Comparison of ENCODE assay signal across 9 mouse cellular contexts in the genomic region with DNA sequence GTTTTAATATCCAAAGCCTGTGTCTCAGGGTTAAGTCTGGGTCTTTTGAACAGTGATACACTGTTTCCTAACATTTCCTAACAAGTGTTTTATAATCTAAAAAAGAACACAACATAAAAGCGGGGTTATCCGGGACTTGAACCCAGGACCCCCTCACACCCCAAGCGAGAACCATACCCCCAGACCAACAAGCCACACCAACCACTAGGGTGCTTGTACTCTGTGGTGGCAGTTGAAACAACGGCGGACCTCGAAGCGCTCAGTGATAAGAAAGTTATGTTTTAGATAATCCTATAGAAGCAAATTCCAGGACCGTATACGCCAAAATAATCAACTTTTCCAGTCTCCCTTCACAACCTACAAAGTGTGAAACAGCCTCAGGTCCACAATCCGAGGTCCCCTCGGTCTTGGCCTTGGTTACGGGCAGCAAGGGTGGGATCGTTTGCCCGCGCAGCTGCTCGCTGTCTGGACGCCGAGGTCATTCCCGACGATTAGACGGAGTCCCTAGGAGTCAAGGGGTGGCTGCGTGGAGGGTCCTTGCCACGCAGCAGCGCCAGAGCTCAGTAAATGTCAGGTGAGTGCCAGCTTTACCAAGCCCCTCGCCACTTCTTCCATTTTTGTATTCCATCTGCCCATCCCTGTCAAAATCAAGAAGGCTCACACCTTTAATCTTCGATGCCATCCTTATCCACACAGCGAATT. TPM values are rescaled to one million over a fixed set of nuclear protein-coding genes. Genes with fewer than 3 reads are reported as not detected.
DNase-seq lines count a peak whose midpoint lies in the region; ATAC-seq and TF ChIP-seq lines count a peak whose summit lies in the region.
"Had no signal": no experiment of that assay in that cellular context is flagged by ENCODE, and none has a peak within 500 bp of the region (broad histone marks: within the 10 kb centered on the region; RNA-seq: fewer than 3 reads in every experiment).

No protein-coding gene starts in this region.

- no peak overlapping the region for H3ac ChIP-seq in myocyte (ENCODE audit: control insufficient read depth, insufficient read length)

- peak overlapping the region; percentile 55 for H3K4me2 ChIP-seq in heart, postnatal 0 days (ENCODE audit: low read depth, low read length)
- H3K4me2 ChIP-seq in hindbrain, postnatal 0 days (ENCODE audit: low read depth, low read length): peak overlapping the region; percentile 64
- peak overlapping the region; percentile 73 for H3K4me2 ChIP-seq in myocyte (ENCODE audit: low read depth)

- no peaks in the 10 kb centered on the region for H3K79me2 ChIP-seq in myocyte (ENCODE audit: control insufficient read depth, insufficient read depth)

- no peak for TF ChIP-seq EP300 in heart, postnatal 0 days (IDR thresholded peaks at IDR 0.05; ENCODE audit: low read depth)

- no peak for TF ChIP-seq CTCF in heart, postnatal 0 days (IDR thresholded peaks at IDR 0.05; ENCODE audit: low read depth)
- TF ChIP-seq CTCF in cortical plate, adult 2 months (IDR thresholded peaks at IDR 0.05; ENCODE audit: extremely low read depth, insufficient read depth, low read length): no peak
- TF ChIP-seq CTCF in hindbrain, postnatal 0 days (IDR thresholded peaks at IDR 0.05; ENCODE audit: low read depth): no peak

- no peak for ATAC-seq in heart, postnatal 0 days (ENCODE audit: insufficient read depth, low read depth)
- ATAC-seq in hindbrain, postnatal 0 days: no peak

- DNase-seq in heart, postnatal 0 days (ENCODE audit: low spot score): no peak
- no peak for DNase-seq in heart, adult 9 months (ENCODE audit: low spot score in 2 of 2)
- no peak for DNase-seq in hindbrain, postnatal 0 days (ENCODE audit: low spot score)
- no peak for DNase-seq in cerebellum, postnatal 14 days
- DNase-seq in frontal cortex, postnatal 14 days (ENCODE audit: low spot score in 2 of 2): no peak
- no peak for DNase-seq in cerebellum, adult 8-10 months

- no peak overlapping the region for H3K9ac ChIP-seq in heart, postnatal 0 days (replicated peaks; ENCODE audit: low read depth, low read length)
- H3K9ac ChIP-seq in hindbrain, postnatal 0 days (replicated peaks; ENCODE audit: low read length): no peak overlapping the region

- no peaks in the 10 kb centered on the region for H3K36me3 ChIP-seq in heart, postnatal 0 days (replicated peaks; ENCODE audit: control insufficient read depth, insufficient read depth, low read length)
- no peaks in the 10 kb centered on the region for H3K36me3 ChIP-seq in hindbrain, postnatal 0 days (ENCODE audit: insufficient read depth, low read length)
- H3K36me3 ChIP-seq in myocyte (ENCODE audit: control insufficient read depth, insufficient read depth): no peaks in the 10 kb centered on the region
- H3K36me3 ChIP-seq: G1E had no signal

- peaks cover 34% of the 10 kb centered on the region for H3K27me3 ChIP-seq in heart, postnatal 0 days (ENCODE audit: control insufficient read depth, insufficient read depth, low read length)
- H3K27me3 ChIP-seq in hindbrain, postnatal 0 days (ENCODE audit: insufficient read depth, low read length): peaks cover 14% of the 10 kb centered on the region; the same call in 1 of the 2 replicates
- no peaks in the 10 kb centered on the region for H3K27me3 ChIP-seq in myocyte (ENCODE audit: control insufficient read depth, insufficient read depth, insufficient read length)

- no peak for TF ChIP-seq POLR2A in cortical plate, adult 2 months (IDR thresholded peaks at IDR 0.05; ENCODE audit: extremely low read depth, insufficient read depth, low read length)
- TF ChIP-seq POLR2A in myocyte (IDR thresholded peaks at IDR 0.05; ENCODE audit: insufficient read length, low read depth): no peak

- 5% methylated on average over 27 of the region's 27 CpGs for WGBS in heart, postnatal 0 days
- WGBS in hindbrain, postnatal 0 days: 5% methylated on average over 27 of the region's 27 CpGs

- H3K4me1 ChIP-seq in heart, postnatal 0 days (ENCODE audit: control insufficient read depth, insufficient read depth): peaks cover 13% of the 10 kb centered on the region; the same call in 1 of the 2 replicates
- H3K4me1 ChIP-seq in cortical plate, adult 2 months (ENCODE audit: control insufficient read depth, insufficient read depth, low read length): peaks cover 2% of the 10 kb centered on the region; the same call in 1 of the 2 replicates
- H3K4me1 ChIP-seq in hindbrain, postnatal 0 days (ENCODE audit: insufficient read depth, low read length): no peaks in the 10 kb centered on the region

- H3K4me3 ChIP-seq in heart, postnatal 0 days (ENCODE audit: low read depth, low read length): peak overlapping the region; percentile 26
- H3K4me3 ChIP-seq in cortical plate, adult 2 months (ENCODE audit: insufficient read depth, low read length): peak overlapping the region; percentile 43; the same call in 1 of the 2 replicates
- peak overlapping the region; percentile 41 for H3K4me3 ChIP-seq in hindbrain, postnatal 0 days (ENCODE audit: low read length)
- H3K4me3 ChIP-seq in myocyte: peak overlapping the region; percentile 20

- H3K27ac ChIP-seq in heart, postnatal 0 days (ENCODE audit: low read depth): no peak overlapping the region
- no peak overlapping the region for H3K27ac ChIP-seq in cortical plate, adult 2 months (ENCODE audit: insufficient read depth, low read length)
- H3K27ac ChIP-seq in hindbrain, postnatal 0 days: no peak overlapping the region

- H3K9me3 ChIP-seq in heart, postnatal 0 days (replicated peaks; ENCODE audit: control insufficient read depth, low read length): no peaks in the 10 kb centered on the region
- H3K9me3 ChIP-seq in hindbrain, postnatal 0 days (ENCODE audit: low read length): no peaks in the 10 kb centered on the region
- H3K9me3 ChIP-seq: G1E had no signal

TF ChIP-seq in myocyte, 11 proteins besides CTCF, POLR2A, EP300 and RAD21:
- no peak for TF ChIP-seq TCF3 (IDR thresholded peaks at IDR 0.05; ENCODE audit: insufficient read length, low read depth)
- TF ChIP-seq USF1 (IDR thresholded peaks at IDR 0.05; ENCODE audit: low read depth): no peak
- TF ChIP-seq MYOD1 (IDR thresholded peaks at IDR 0.05; ENCODE audit: control insufficient read depth in 1 of 3, insufficient read length in 2 of 3, low read depth in 2 of 3): peak in 1 of 3 experiments; percentile 15
- no peak for TF ChIP-seq TCF12 (IDR thresholded peaks at IDR 0.05; ENCODE audit: insufficient read depth, poor library complexity, severe bottlenecking)
- peak in 2 of 3 experiments; percentile 10 to 36 for TF ChIP-seq MYOG (IDR thresholded peaks at IDR 0.05; ENCODE audit: control insufficient read depth in 1 of 3, insufficient read depth in 1 of 3, insufficient read length in 2 of 3, low read depth in 2 of 3)
- no peak for TF ChIP-seq E2F4 (IDR thresholded peaks at IDR 0.05; ENCODE audit: insufficient read depth)
- no peak for TF ChIP-seq CEBPB (IDR thresholded peaks at IDR 0.05; ENCODE audit: insufficient read depth, poor library complexity, severe bottlenecking)

RNA-seq across cellular contexts. Expression of a gene that starts 26.3 kb away (rescaled TPM):
- total RNA-seq in heart, postnatal 0 days (2014; rRNA removed; ENCODE audit: low replicate concordance): 12.6 and 21.4 TPM in 2 replicates
- polyA plus RNA-seq in heart, postnatal 0 days (2015; fragmentation: Nextera tagmentation; extraction: Ambion mirVana): 9.6 and 9.8 TPM in 2 replicates
- polyA plus RNA-seq in cortical plate, adult 2 months (2012; rRNA removed): 7.9 and 8.7 TPM in 2 replicates
- total RNA-seq in hindbrain, postnatal 0 days (2014; rRNA removed): 17.1 and 28.1 TPM in 2 replicates
- 9.4 and 10.3 TPM in 2 replicates for polyA plus RNA-seq in hindbrain, postnatal 0 days (2015; fragmentation: Nextera tagmentation; extraction: Ambion mirVana)
- 9.9 TPM for polyA plus RNA-seq in myocyte (2012; fragmentation: generic; extraction: Trizol)

RNA-seq across cellular contexts. Expression of a gene that starts 58.2 kb away (rescaled TPM):
- not detected in 2 replicates for total RNA-seq in heart, postnatal 0 days (2014; rRNA removed; ENCODE audit: low replicate concordance)
- polyA plus RNA-seq in heart, postnatal 0 days (2015; fragmentation: Nextera tagmentation; extraction: Ambion mirVana): not detected in 2 replicates
- polyA plus RNA-seq in cortical plate, adult 2 months (2012; rRNA removed): not detected in 2 replicates
- total RNA-seq in hindbrain, postnatal 0 days (2014; rRNA removed): not detected in 2 replicates
- not detected in 2 replicates for polyA plus RNA-seq in hindbrain, postnatal 0 days (2015; fragmentation: Nextera tagmentation; extraction: Ambion mirVana)
- polyA plus RNA-seq in myocyte (2012; fragmentation: generic; extraction: Trizol): not detected
- polyA plus RNA-seq: G1E had no signal
